Mouse (Mus musculus) spleen, adult 2 months (tissue): ENCODE results near the gene Pigb. TPM values are rescaled to one million over a fixed set of nuclear protein-coding genes. Genes with fewer than 3 reads are reported as not detected.

Experiments used
- DNase-seq, 2 experiments: peaks; one replicate each; pipeline versions ENCODE4 v3.0.0 to v3.0.0-alpha.2; 2012 to 2021; ENCODE audit warnings: low spot score in 2 of 2, low read depth in 1 of 2
- H3K27ac ChIP-seq: fragments of 200-500 bp; 2 replicates; pipeline ENCODE4 v1.5.1; 2012; ENCODE audit warnings: low read length, inconsistent platforms; ENCODE audit not compliant: insufficient read depth
- H3K27me3 ChIP-seq: fragments of 200-500 bp; 2 replicates; pipeline ENCODE4 v1.6.1; 2012; ENCODE audit warnings: mild to moderate bottlenecking, moderate library complexity, low read length, inconsistent platforms; ENCODE audit not compliant: control insufficient read depth, insufficient read depth
- H3K36me3 ChIP-seq: fragments of 200-500 bp; 2 replicates; pipeline ENCODE4 v1.6.1; 2012; ENCODE audit warnings: mild to moderate bottlenecking, low read length, inconsistent platforms; ENCODE audit not compliant: control insufficient read depth, insufficient read depth
- H3K4me1 ChIP-seq: fragments of 200-500 bp; 2 replicates; pipeline ENCODE4 v1.6.1; 2011; ENCODE audit warnings: inconsistent platforms; ENCODE audit not compliant: control insufficient read depth, insufficient read depth, insufficient read length
- H3K4me3 ChIP-seq: fragments of 200-500 bp; 2 replicates; pipeline ENCODE4 v1.5.1; 2011; ENCODE audit warnings: mild to moderate bottlenecking, inconsistent platforms; ENCODE audit not compliant: insufficient read depth, insufficient read length; ENCODE audit errors: extremely low read depth
- CTCF ChIP-seq: fragments of 200-500 bp; IDR thresholded peaks from 2 replicates; pipeline ENCODE4 v1.5.1; 2011; ENCODE audit warnings: mild to moderate bottlenecking, inconsistent platforms; ENCODE audit not compliant: insufficient read depth, insufficient read length, insufficient replicate concordance; ENCODE audit errors: extremely low read depth
- POLR2A ChIP-seq: fragments of 200-500 bp; IDR thresholded peaks from 2 replicates; pipeline ENCODE4 v1.6.1; 2011; ENCODE audit warnings: low read depth, low read length, inconsistent platforms
- WGBS: fragments of 180-500 bp; shearing (Covaris S2); methylation state at CpG from one replicate; pipeline ENCODE4 v1.1.7; 2018; 5-methylcytosine and 5-hydroxymethylcytosine counted together
- polyA plus RNA-seq: library from polyadenylated mRNA; depleted of rRNA; stranded (reverse); fragments of >200 nt; gene quantifications from 2 replicates; pipeline ENCODE4 v1.2.3, GENCODE M21; 2012

Gene Pigb
- polyA plus RNA-seq, 1 experiment: 6.8 TPM

- Histone ChIP-seq H3K27me3 (no peaks in the 10 kb centered on the region), H3K27ac (no peak overlapping the region), H3K4me1 (no peaks in the 10 kb centered on the region), H3K4me3 (no peak overlapping the region), H3K36me3 (peaks cover 9% of the 10 kb centered on the region)
- no peak for DNase-seq
- 95% methylated on average over 1 of the region's 1 CpGs for WGBS
- TF ChIP-seq POLR2A: no peak
- no peak for TF ChIP-seq CTCF
Observed at GRCm38 (mm10) chr9:73033406-73033805, 6.8 kb downstream of the Pigb start.

GRCm38 (mm10) chr9:73031421-73031820, 8.8 kb downstream of the Pigb start:
- no peaks in the 10 kb centered on the region for H3K4me1 ChIP-seq
- H3K36me3 ChIP-seq: peaks cover 9% of the 10 kb centered on the region
- H3K4me3 ChIP-seq: no peak overlapping the region
- no peak overlapping the region for H3K27ac ChIP-seq
- TF ChIP-seq CTCF (no peak), POLR2A (no peak)
- 81% methylated on average over 4 of the region's 4 CpGs for WGBS
- no peaks in the 10 kb centered on the region for H3K27me3 ChIP-seq
- DNase-seq: no peak

GRCm38 (mm10) chr9:73030443-73030842, 9.7 kb downstream of the Pigb start:
- TF ChIP-seq CTCF (no peak), POLR2A (no peak)
- DNase-seq: no peak
- no peaks in the 10 kb centered on the region for H3K4me1 ChIP-seq
- no peak overlapping the region for H3K4me3 ChIP-seq
- 88% methylated on average over 1 of the region's 1 CpGs for WGBS
- no peak overlapping the region for H3K27ac ChIP-seq
- no peaks in the 10 kb centered on the region for H3K27me3 ChIP-seq
- H3K36me3 ChIP-seq: peaks cover 9% of the 10 kb centered on the region

- Histone ChIP-seq H3K4me1 (no peaks in the 10 kb centered on the region), H3K4me3 (no peak overlapping the region), H3K27me3 (no peaks in the 10 kb centered on the region), H3K36me3 (peaks cover 3% of the 10 kb centered on the region; the same call in 1 of the 2 replicates), H3K27ac (no peak overlapping the region)
- TF ChIP-seq CTCF (no peak), POLR2A (no peak)
- WGBS: 73% methylated on average over 17 of the region's 17 CpGs
- DNase-seq: no peak
Observed at GRCm38 (mm10) chr9:73025818-73026636, 14.2 kb downstream of the Pigb start.

- TF ChIP-seq POLR2A: no peak
- TF ChIP-seq CTCF: no peak
- no peaks in the 10 kb centered on the region for H3K27me3 ChIP-seq
- 88% methylated on average over 5 of the region's 5 CpGs for WGBS
- peaks cover 22% of the 10 kb centered on the region for H3K36me3 ChIP-seq
- no peak overlapping the region for H3K4me3 ChIP-seq
- no peak overlapping the region for H3K27ac ChIP-seq
- DNase-seq: no peak
- H3K4me1 ChIP-seq: no peaks in the 10 kb centered on the region
Observed at GRCm38 (mm10) chr9:73020566-73021097, 19.5 kb downstream of the Pigb start.

GRCm38 (mm10) chr9:73019841-73020240, 20.3 kb downstream of the Pigb start:
- TF ChIP-seq POLR2A: no peak
- no peak for TF ChIP-seq CTCF
- no peak overlapping the region for H3K4me3 ChIP-seq
- H3K27me3 ChIP-seq: no peaks in the 10 kb centered on the region
- WGBS: 93% methylated on average over 10 of the region's 10 CpGs
- H3K27ac ChIP-seq: no peak overlapping the region
- H3K36me3 ChIP-seq: peaks cover 27% of the 10 kb centered on the region
- DNase-seq: no peak
- H3K4me1 ChIP-seq: no peaks in the 10 kb centered on the region

GRCm38 (mm10) chr9:73014724-73015123, 25.5 kb downstream of the Pigb start:
- Histone ChIP-seq H3K27ac (no peak overlapping the region), H3K4me1 (no peaks in the 10 kb centered on the region), H3K4me3 (no peak overlapping the region), H3K27me3 (no peaks in the 10 kb centered on the region), H3K36me3 (peaks cover 47% of the 10 kb centered on the region)
- no peak for DNase-seq
- 94% methylated on average over 13 of the region's 13 CpGs for WGBS
- TF ChIP-seq CTCF (no peak), POLR2A (no peak)
